Mouse (Mus musculus) liver, embryonic 14.5 days (tissue): Measurements from ENCODE around the gene Rhbdd1. TPM values are rescaled to one million over a fixed set of nuclear protein-coding genes. Genes with fewer than 3 reads are reported as not detected.

ENCODE experiments used
- ATAC-seq: fragments of 200-750 bp; cut with Nextera tagmentation; 2 replicates; pipeline ENCODE4 v1.8.0; 2017; ENCODE audit warnings: moderate number of reproducible peaks, mild to moderate bottlenecking, moderate library complexity; ENCODE audit not compliant: insufficient read depth
- DNase-seq, 3 experiments: peaks; one replicate each; pipeline ENCODE4 v3.0.0-alpha.2; 2012 to 2013; ENCODE audit warnings: low read depth in 3 of 3, low spot score in 3 of 3
- H3K27ac ChIP-seq: fragments of 300-500 bp; sonication (generic); 2 replicates; pipeline ENCODE4 v1.5.1; 2014; ENCODE audit warnings: moderate library complexity, mild to moderate bottlenecking, control low read depth, inconsistent platforms
- H3K27me3 ChIP-seq: fragments of 300-500 bp; sonication (generic); 2 replicates; pipeline ENCODE4 v1.6.1; 2014; ENCODE audit warnings: mild to moderate bottlenecking, low read length, moderate library complexity; ENCODE audit not compliant: control insufficient read depth, insufficient read depth
- H3K36me3 ChIP-seq: fragments of 300-500 bp; sonication (generic); replicated peaks from 2 replicates; pipeline ENCODE4 v1.6.1; 2014; ENCODE audit warnings: low read depth; ENCODE audit not compliant: control insufficient read depth, insufficient read depth
- H3K4me1 ChIP-seq, 2 experiments: fragments of 200-500 bp in 1 of 2; fragments of 300-500 bp in 1 of 2; sonication (generic) in 1 of 2; replicated peaks; 2 replicates each; pipeline ENCODE4 v1.6.1; 2012 to 2014; ENCODE audit warnings: antibody characterized with exemption in 1 of 2, inconsistent platforms in 1 of 2, low read length in 1 of 2; ENCODE audit not compliant: control insufficient read depth in 2 of 2, insufficient read depth in 2 of 2
- H3K4me2 ChIP-seq: fragments of 300-500 bp; sonication (generic); 2 replicates; pipeline ENCODE4 v1.6.1; 2014; ENCODE audit warnings: low read depth, mild to moderate bottlenecking, control low read depth, moderate library complexity
- H3K4me3 ChIP-seq, 2 experiments: fragments of 200-500 bp in 1 of 2; fragments of 300-500 bp in 1 of 2; sonication (generic) in 1 of 2; 2 replicates each; pipeline ENCODE4 v1.5.1; 2012 to 2014; ENCODE audit warnings: low read depth in 2 of 2, low read length in 2 of 2, mild to moderate bottlenecking in 2 of 2, control low read depth in 1 of 2, inconsistent platforms in 1 of 2, moderate library complexity in 1 of 2; ENCODE audit not compliant: insufficient read depth in 1 of 2
- H3K9ac ChIP-seq: fragments of 300-500 bp; sonication (generic); replicated peaks from 2 replicates; pipeline ENCODE4 v1.6.1; 2014; ENCODE audit warnings: mild to moderate bottlenecking, control low read depth, moderate library complexity
- H3K9me3 ChIP-seq: fragments of 300-500 bp; sonication (generic); 2 replicates; pipeline ENCODE4 v1.6.1; 2016; ENCODE audit warnings: low read length, mixed read lengths; ENCODE audit not compliant: control insufficient read depth
- CTCF ChIP-seq: IDR thresholded peaks from 2 replicates; pipeline ENCODE4 v1.5.1; 2016; ENCODE audit warnings: antibody characterized with exemption, low read depth, control low read depth
- EP300 ChIP-seq: IDR thresholded peaks from 2 replicates; pipeline ENCODE4 v1.6.1; 2016; ENCODE audit warnings: antibody characterized with exemption, low read depth
- WGBS: fragments of 180-500 bp; shearing (Covaris S2); extraction: QIAGEN DNeasy Blood & Tissue Kit; methylation state at CpG from one replicate; pipeline ENCODE4 v1.1.7; 2014; ENCODE audit not compliant: insufficient replicate concordance; 5-methylcytosine and 5-hydroxymethylcytosine counted together
- polyA plus RNA-seq, 2 experiments: library from polyadenylated mRNA; depleted of rRNA in 1 of 2; stranded (reverse) in 1 of 2; unstranded in 1 of 2; fragments of >200 nt; fragmentation: Nextera tagmentation in 1 of 2; extraction: Ambion mirVana in 1 of 2; gene quantifications; 2 replicates each; pipeline versions ENCODE4 v1.2.1 to v1.2.3; 2012 to 2014

Rhbdd1 gene
- polyA plus RNA-seq, 2 experiments: 4.9 to 5.8 TPM

- no peaks in the 10 kb centered on the region for H3K36me3 ChIP-seq
- no peak overlapping the region for H3K27ac ChIP-seq
- no peaks in the 10 kb centered on the region for H3K9me3 ChIP-seq
- no peak for TF ChIP-seq CTCF
- no peak for TF ChIP-seq EP300
- H3K4me3 ChIP-seq: no peak overlapping the region
- WGBS: 81% methylated on average over 3 of the region's 3 CpGs
- no peak for ATAC-seq
- no peak for DNase-seq
- H3K27me3 ChIP-seq: no peaks in the 10 kb centered on the region
- H3K4me2 ChIP-seq: no peak overlapping the region
- H3K9ac ChIP-seq: no peak overlapping the region
- H3K4me1 ChIP-seq: no peaks in the 10 kb centered on the region
These were observed 98.3 kb downstream of the Rhbdd1 start for GRCm38 (mm10) chr1:82414434-82415045.

GRCm38 (mm10) chr1:82415641-82416040, 99.4 kb downstream of the Rhbdd1 start:
- WGBS: 76% methylated on average over 4 of the region's 4 CpGs
- no peak overlapping the region for H3K27ac ChIP-seq
- no peaks in the 10 kb centered on the region for H3K36me3 ChIP-seq
- ATAC-seq: no peak
- no peak overlapping the region for H3K9ac ChIP-seq
- no peaks in the 10 kb centered on the region for H3K27me3 ChIP-seq
- DNase-seq: no peak
- no peak overlapping the region for H3K4me3 ChIP-seq
- TF ChIP-seq EP300 (no peak), CTCF (no peak)
- no peaks in the 10 kb centered on the region for H3K9me3 ChIP-seq
- no peak overlapping the region for H3K4me2 ChIP-seq
- no peaks in the 10 kb centered on the region for H3K4me1 ChIP-seq

- ATAC-seq: no peak
- WGBS: 82% methylated on average over 5 of the region's 5 CpGs
These were observed 111.5 kb downstream of the Rhbdd1 start for GRCm38 (mm10) chr1:82427729-82428128.

GRCm38 (mm10) chr1:82429061-82429460, 112.8 kb downstream of the Rhbdd1 start:
- ATAC-seq (no peak), DNase-seq (no peak)
- no peak overlapping the region for H3K4me2 ChIP-seq
- no peak overlapping the region for H3K9ac ChIP-seq
- no peaks in the 10 kb centered on the region for H3K4me1 ChIP-seq
- 41% methylated on average over 1 of the region's 1 CpGs for WGBS
- TF ChIP-seq EP300 (no peak), CTCF (no peak)
- H3K27ac ChIP-seq: no peak overlapping the region
- no peak overlapping the region for H3K4me3 ChIP-seq
- H3K27me3 ChIP-seq: no peaks in the 10 kb centered on the region
- H3K9me3 ChIP-seq: no peaks in the 10 kb centered on the region
- H3K36me3 ChIP-seq: no peaks in the 10 kb centered on the region

More at GRCm38 (mm10) chr1:82427729-82428128, 111.5 kb downstream of the Rhbdd1 start:
- Histone ChIP-seq H3K4me2 (no peak overlapping the region), H3K27me3 (no peaks in the 10 kb centered on the region), H3K36me3 (no peaks in the 10 kb centered on the region), H3K27ac (no peak overlapping the region), H3K9me3 (no peaks in the 10 kb centered on the region), H3K4me1 (no peaks in the 10 kb centered on the region), H3K4me3 (no peak overlapping the region), H3K9ac (no peak overlapping the region)
- DNase-seq: no peak
- no peak for TF ChIP-seq EP300
- no peak for TF ChIP-seq CTCF

GRCm38 (mm10) chr1:82432919-82433648, 116.8 kb downstream of the Rhbdd1 start:
- TF ChIP-seq CTCF (peak; percentile 75), EP300 (no peak)
- Histone ChIP-seq H3K4me2 (no peak overlapping the region), H3K27ac (no peak overlapping the region), H3K27me3 (no peaks in the 10 kb centered on the region), H3K9me3 (no peaks in the 10 kb centered on the region), H3K36me3 (no peaks in the 10 kb centered on the region), H3K4me1 (no peaks in the 10 kb centered on the region), H3K9ac (no peak overlapping the region), H3K4me3 (no peak overlapping the region)
- 0 out of 2 replicates have a peak, but pooled peaks have one; percentile 21 for ATAC-seq
- DNase-seq: peak in 1 of 3 experiments; percentile 1
- WGBS: 65% methylated on average over 15 of the region's 15 CpGs
